In genomic region chr13:97734760-97735159, GRCm38 (mm10) we compare ENCODE assay signal across 35 mouse cellular contexts.
"Had no signal": no experiment of that assay in that cellular context is flagged by ENCODE, and none has a peak within 500 bp of the region (broad histone marks: within the 10 kb centered on the region; RNA-seq: fewer than 3 reads in every experiment).

No protein-coding gene starts in this region.

- H3K4me2 ChIP-seq: heart, embryonic 11.5 days; heart, embryonic 12.5 days; heart, embryonic 13.5 days; heart, embryonic 15.5 days; hindbrain, embryonic 12.5 days; hindbrain, embryonic 13.5 days; hindbrain, embryonic 14.5 days; hindbrain, embryonic 15.5 days; intestine, embryonic 15.5 days; kidney, embryonic 15.5 days had no signal

- H3K27ac ChIP-seq: heart, embryonic 10.5 days; heart, embryonic 13.5 days; heart, embryonic 15.5 days; hindbrain, embryonic 10.5 days; hindbrain, embryonic 12.5 days; hindbrain, embryonic 13.5 days; hindbrain, embryonic 14.5 days; hindbrain, embryonic 15.5 days; hindbrain, postnatal 0 days; intestine, embryonic 15.5 days; kidney, embryonic 15.5 days; kidney, postnatal 0 days; layer of hippocampus, adult 2 months had no signal

- DNase-seq: heart, postnatal 10 days; heart, postnatal 14 days; heart, postnatal 36 days; heart, postnatal 4 days; kidney, adult 11 months; kidney, adult 18-20 months; kidney, adult 2 months; kidney, adult 8-10 months; kidney, adult 9 months; kidney, postnatal 10 days; kidney, postnatal 14 days; kidney, postnatal 25 days; kidney, postnatal 36 days; kidney, postnatal 4 days; layer of hippocampus, adult 9-11 months; layer of hippocampus, postnatal 36 days had no signal

- H3K4me1 ChIP-seq: heart, embryonic 10.5 days; heart, embryonic 15.5 days; hindbrain, embryonic 10.5 days; hindbrain, embryonic 12.5 days; hindbrain, embryonic 13.5 days; hindbrain, embryonic 15.5 days; intestine, embryonic 15.5 days; kidney, embryonic 15.5 days had no signal

- H3K27me3 ChIP-seq: heart, embryonic 12.5 days; heart, embryonic 13.5 days; heart, embryonic 15.5 days; hindbrain, embryonic 12.5 days; hindbrain, embryonic 13.5 days; hindbrain, embryonic 15.5 days; intestine, embryonic 15.5 days; kidney, embryonic 15.5 days had no signal

- ATAC-seq: hindbrain, embryonic 16.5 days; hindbrain, postnatal 0 days; inflammation-experienced regulatory T-cells, adult 6 months; intestine, embryonic 15.5 days; intestine, embryonic 16.5 days; intestine, postnatal 0 days had no signal

- H3K36me3 ChIP-seq: heart, embryonic 10.5 days; heart, embryonic 12.5 days; heart, embryonic 13.5 days; heart, embryonic 15.5 days; hindbrain, embryonic 10.5 days; hindbrain, embryonic 12.5 days; hindbrain, embryonic 13.5 days; hindbrain, embryonic 15.5 days; intestine, embryonic 15.5 days; kidney, embryonic 15.5 days had no signal

- H3K4me3 ChIP-seq: heart, embryonic 10.5 days; heart, embryonic 12.5 days; heart, embryonic 13.5 days; heart, embryonic 15.5 days; hindbrain, embryonic 10.5 days; hindbrain, embryonic 12.5 days; hindbrain, embryonic 13.5 days; hindbrain, embryonic 15.5 days; intestine, embryonic 15.5 days; kidney, embryonic 15.5 days; layer of hippocampus, adult 2 months had no signal

- H3K9ac ChIP-seq: heart, embryonic 12.5 days; heart, embryonic 13.5 days; heart, embryonic 15.5 days; hindbrain, embryonic 12.5 days; hindbrain, embryonic 13.5 days; hindbrain, embryonic 14.5 days; hindbrain, embryonic 15.5 days; intestine, embryonic 15.5 days; kidney, embryonic 15.5 days had no signal

- H3K9me3 ChIP-seq: heart, embryonic 10.5 days; heart, embryonic 12.5 days; heart, embryonic 13.5 days; heart, embryonic 15.5 days; hindbrain, embryonic 10.5 days; hindbrain, embryonic 12.5 days; hindbrain, embryonic 13.5 days; hindbrain, embryonic 15.5 days; intestine, embryonic 15.5 days; kidney, embryonic 15.5 days had no signal
